Mouse (Mus musculus) liver, postnatal 0 days (tissue): Measurements from ENCODE around the gene Stk38. TPM values are rescaled to one million over a fixed set of nuclear protein-coding genes. Genes with fewer than 3 reads are reported as not detected.
A peak's percentile ranks its signal among the peaks of the same experiment; 100 is the strongest.

Source experiments
- ATAC-seq: fragments of 200-750 bp; cut with Nextera tagmentation; 2 replicates; pipeline ENCODE4 v1.8.0; 2017; ENCODE audit warnings: mild to moderate bottlenecking, moderate library complexity
- DNase-seq: peaks from one replicate; pipeline ENCODE4 v3.0.0-alpha.2; 2016
- H3K27ac ChIP-seq: fragments of 300-500 bp; sonication (generic); 2 replicates; pipeline ENCODE4 v1.5.1; 2014; ENCODE audit warnings: antibody characterized with exemption, moderate library complexity, mild to moderate bottlenecking, low read depth
- H3K27me3 ChIP-seq: fragments of 300-500 bp; sonication (generic); 2 replicates; pipeline ENCODE4 v1.6.1; 2014; ENCODE audit warnings: low read length, control low read depth, mixed read lengths; ENCODE audit not compliant: insufficient read depth
- H3K36me3 ChIP-seq: fragments of 300-500 bp; sonication (generic); replicated peaks from 2 replicates; pipeline ENCODE4 v1.6.1; 2014; ENCODE audit warnings: mild to moderate bottlenecking, control low read depth, low read length, moderate library complexity, mixed read lengths; ENCODE audit not compliant: insufficient read depth
- H3K4me1 ChIP-seq: fragments of 300-500 bp; sonication (generic); 2 replicates; pipeline ENCODE4 v1.6.1; 2014; ENCODE audit warnings: antibody characterized with exemption, mild to moderate bottlenecking, control low read depth; ENCODE audit not compliant: insufficient read depth
- H3K4me2 ChIP-seq: fragments of 300-500 bp; sonication (generic); 2 replicates; pipeline ENCODE4 v1.6.1; 2014; ENCODE audit warnings: low read depth, mild to moderate bottlenecking, low read length, moderate library complexity, mixed read lengths
- H3K4me3 ChIP-seq: fragments of 300-500 bp; sonication (generic); 2 replicates; pipeline ENCODE4 v1.5.1; 2014; ENCODE audit warnings: low read depth, low read length
- H3K9ac ChIP-seq: fragments of 300-500 bp; sonication (generic); replicated peaks from 2 replicates; pipeline ENCODE4 v1.6.1; 2014; ENCODE audit warnings: mild to moderate bottlenecking, moderate library complexity
- H3K9me3 ChIP-seq: fragments of 300-500 bp; sonication (generic); 2 replicates; pipeline ENCODE4 v1.6.1; 2016; ENCODE audit warnings: mild to moderate bottlenecking, control low read depth, low read length, mixed read lengths
- CTCF ChIP-seq: sonication (generic); IDR thresholded peaks from 2 replicates; pipeline ENCODE4 v1.5.1; 2016; ENCODE audit warnings: antibody characterized with exemption, low read depth
- EP300 ChIP-seq: IDR thresholded peaks from 2 replicates; pipeline ENCODE4 v1.6.1; 2016; ENCODE audit warnings: antibody characterized with exemption, low read depth, mild to moderate bottlenecking
- WGBS: fragments of 180-500 bp; shearing (Covaris S2); extraction: QIAGEN DNeasy Blood & Tissue Kit; methylation state at CpG from one replicate; pipeline ENCODE4 v1.1.7; 2014; ENCODE audit not compliant: insufficient replicate concordance; 5-methylcytosine and 5-hydroxymethylcytosine counted together
- polyA plus RNA-seq: library from polyadenylated mRNA; unstranded; fragments of >200 nt; fragmentation: Nextera tagmentation; extraction: Ambion mirVana; gene quantifications from 2 replicates; pipeline ENCODE4 v1.2.1, GENCODE M21; 2015

Gene Stk38
- polyA plus RNA-seq, 1 experiment from 2014 or later, result 34.5 TPM

DNA sequence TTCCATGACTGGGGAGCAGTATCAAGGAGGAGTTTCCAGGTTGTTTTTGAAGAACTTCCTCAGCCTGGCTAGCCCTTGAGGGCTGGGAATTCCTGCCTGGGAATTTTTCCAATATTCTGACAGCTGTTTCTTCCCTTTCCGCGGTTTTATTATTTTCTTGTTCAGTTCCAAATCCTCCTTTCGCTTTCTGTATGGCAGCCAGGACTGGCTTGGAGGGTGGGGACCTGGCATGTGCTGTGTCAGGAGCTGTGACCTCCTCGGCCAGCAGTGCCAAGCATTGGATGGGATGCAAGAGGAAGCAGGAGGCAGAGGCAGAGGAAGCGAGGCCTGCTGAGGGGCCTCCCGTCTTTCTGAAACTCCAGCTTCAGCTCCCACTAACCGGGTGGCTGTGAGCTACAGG, 46.0 kb upstream of the Stk38 start:
- no peaks in the 10 kb centered on the region for H3K36me3 ChIP-seq
- DNase-seq, result no peak
- H3K4me2 ChIP-seq, result 0 out of 2 replicates have a peak overlapping the region, but pooled peaks have one; percentile 4
- no peak overlapping the region for H3K4me3 ChIP-seq
- TF ChIP-seq CTCF, result no peak
- no peak for TF ChIP-seq EP300
- WGBS, result 53% methylated on average over 7 of the region's 7 CpGs
- H3K4me1 ChIP-seq, result peaks cover 41% of the 10 kb centered on the region
- H3K9ac ChIP-seq, result no peak overlapping the region
- H3K27ac ChIP-seq, result no peak overlapping the region
- H3K9me3 ChIP-seq, result no peaks in the 10 kb centered on the region
- no peak for ATAC-seq
- no peaks in the 10 kb centered on the region for H3K27me3 ChIP-seq

DNA sequence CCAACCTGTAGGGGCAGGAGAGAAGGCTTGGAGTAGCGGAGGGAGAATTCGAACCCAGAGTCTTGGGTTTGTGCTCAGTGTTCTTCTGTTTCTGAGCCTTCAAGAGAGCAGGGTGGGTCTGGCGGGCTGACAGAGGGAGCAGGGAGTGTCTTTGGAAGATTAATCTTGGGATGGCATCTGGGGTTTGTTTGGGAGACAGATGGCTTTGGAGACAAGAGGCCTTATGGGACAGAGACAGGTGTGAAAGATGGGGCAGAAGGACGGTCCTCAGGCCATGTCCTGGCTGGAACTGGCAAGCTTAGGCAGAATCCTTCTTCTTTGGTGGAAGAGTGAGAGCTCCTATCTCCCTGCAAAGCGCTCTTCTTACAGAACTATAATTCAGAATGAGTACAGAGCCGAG, 45.3 kb upstream of the Stk38 start:
- Histone ChIP-seq H3K9me3 (no peaks in the 10 kb centered on the region), H3K4me1 (peaks cover 37% of the 10 kb centered on the region), H3K27ac (no peak overlapping the region), H3K4me3 (no peak overlapping the region), H3K4me2 (no peak overlapping the region), H3K27me3 (no peaks in the 10 kb centered on the region), H3K9ac (no peak overlapping the region), H3K36me3 (no peaks in the 10 kb centered on the region)
- WGBS, result 85% methylated on average over 6 of the region's 6 CpGs
- no peak for DNase-seq
- TF ChIP-seq EP300 (no peak), CTCF (no peak)
- ATAC-seq, result no peak

DNA sequence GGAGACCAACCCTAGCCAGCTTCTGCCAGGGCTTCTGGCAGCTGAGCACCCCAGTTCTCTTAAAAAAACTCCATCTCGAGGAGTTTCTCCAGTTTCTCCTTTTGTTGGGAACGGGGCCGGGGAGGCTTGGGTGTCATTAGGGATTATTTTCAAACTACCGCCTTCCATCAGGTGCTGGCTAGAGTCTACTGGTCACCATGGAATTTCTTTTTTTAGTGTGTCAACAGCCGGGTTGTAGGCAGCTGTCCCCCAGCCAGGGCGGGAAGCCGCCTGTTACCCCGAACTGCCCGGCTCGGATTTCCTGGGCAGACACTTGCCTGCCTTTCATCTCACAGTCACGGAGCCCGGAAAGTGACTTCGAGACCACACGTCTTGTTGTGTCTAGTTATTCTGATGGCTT, 43.0 kb upstream of the Stk38 start:
- Histone ChIP-seq H3K4me3 (0 out of 2 replicates have a peak overlapping the region, but pooled peaks have one; percentile 4), H3K4me1 (peaks cover 24% of the 10 kb centered on the region), H3K27ac (0 out of 2 replicates have a peak overlapping the region, but pooled peaks have one; percentile 29), H3K4me2 (peak overlapping the region; percentile 54), H3K9me3 (no peaks in the 10 kb centered on the region), H3K27me3 (no peaks in the 10 kb centered on the region), H3K9ac (0 out of 2 replicates have a peak overlapping the region, but pooled peaks have one; percentile 28), H3K36me3 (peaks cover 19% of the 10 kb centered on the region)
- 41% methylated on average over 14 of the region's 14 CpGs for WGBS
- TF ChIP-seq CTCF, result no peak
- no peak for TF ChIP-seq EP300
- ATAC-seq, result no peak
- no peak for DNase-seq

DNA sequence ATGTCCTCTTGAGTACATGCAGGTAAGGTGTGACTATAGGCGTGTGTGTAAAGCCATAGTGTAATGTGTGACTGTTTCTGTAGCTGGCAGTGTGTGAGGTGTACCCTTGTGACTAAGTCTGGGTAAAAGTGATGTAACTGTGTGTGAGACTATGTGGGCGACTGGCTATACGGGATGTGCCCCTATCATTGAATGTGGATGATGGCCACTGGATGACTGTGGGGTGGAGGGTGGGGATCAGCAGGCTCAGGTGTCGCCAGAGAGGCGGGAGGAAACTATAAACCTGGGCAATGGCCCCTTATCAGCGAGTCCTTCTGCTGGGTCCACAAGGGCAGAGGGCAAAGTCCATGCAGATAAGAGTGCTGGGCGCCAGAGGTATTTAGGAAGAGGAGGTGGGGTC, 42.1 kb upstream of the Stk38 start:
- Histone ChIP-seq H3K4me1 (peaks cover 30% of the 10 kb centered on the region), H3K4me2 (peak overlapping the region; percentile 54), H3K4me3 (0 out of 2 replicates have a peak overlapping the region, but pooled peaks have one; percentile 4), H3K9me3 (no peaks in the 10 kb centered on the region), H3K27ac (0 out of 2 replicates have a peak overlapping the region, but pooled peaks have one; percentile 29), H3K36me3 (peaks cover 26% of the 10 kb centered on the region), H3K27me3 (no peaks in the 10 kb centered on the region), H3K9ac (no peak overlapping the region)
- 46% methylated on average over 7 of the region's 7 CpGs for WGBS
- TF ChIP-seq EP300, result peak; percentile 13; the same call in 1 of the 2 replicates
- no peak for TF ChIP-seq CTCF
- ATAC-seq (peak; percentile 30), DNase-seq (no peak)

DNA sequence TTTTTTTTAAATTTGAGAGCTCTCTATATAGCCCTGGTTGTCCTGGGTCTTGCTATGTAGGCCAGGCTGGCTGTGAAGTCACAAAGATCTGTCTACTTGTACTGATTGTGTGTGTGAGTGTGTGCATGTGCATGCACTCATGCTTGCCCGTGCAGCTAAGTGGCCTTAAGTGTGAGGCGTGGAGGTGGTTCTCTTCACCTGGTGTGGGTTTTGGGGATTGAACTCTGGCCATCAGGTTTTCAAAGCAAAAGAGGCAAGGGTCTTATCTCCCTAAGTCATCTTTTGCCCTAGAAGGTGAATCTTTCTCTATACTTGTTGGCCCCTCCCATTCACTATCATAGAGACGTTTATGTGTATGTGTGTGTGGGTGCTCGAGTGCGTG, 41.7 kb upstream of the Stk38 start:
- 60% methylated on average over 5 of the region's 5 CpGs for whole genome bisulfite sequencing
- TF ChIP-seq CTCF (no peak), EP300 (no peak)
- H3K4me3 ChIP-seq, result no peak overlapping the region
- peaks cover 31% of the 10 kb centered on the region for H3K36me3 ChIP-seq
- ATAC-seq (no peak), DNase-seq (no peak)
- no peak overlapping the region for H3K9ac ChIP-seq
- H3K9me3 ChIP-seq, result no peaks in the 10 kb centered on the region
- peaks cover 30% of the 10 kb centered on the region for H3K4me1 ChIP-seq
- peak overlapping the region; percentile 54; the same call in 1 of the 2 replicates for H3K4me2 ChIP-seq
- H3K27me3 ChIP-seq, result no peaks in the 10 kb centered on the region
- no peak overlapping the region for H3K27ac ChIP-seq

- Histone ChIP-seq H3K27me3 (no peaks in the 10 kb centered on the region), H3K36me3 (peaks cover 36% of the 10 kb centered on the region), H3K4me1 (peaks cover 28% of the 10 kb centered on the region), H3K9me3 (no peaks in the 10 kb centered on the region), H3K27ac (no peak overlapping the region), H3K4me3 (no peak overlapping the region), H3K4me2 (no peak overlapping the region), H3K9ac (no peak overlapping the region)
- DNase-seq (peak; percentile 88), ATAC-seq (0 out of 2 replicates have a peak, but pooled peaks have one; percentile 17)
- WGBS, result 19% methylated on average over 13 of the region's 13 CpGs
- TF ChIP-seq EP300, result no peak
- TF ChIP-seq CTCF, result peak; percentile 88
These were observed 41.1 kb upstream of the Stk38 start for GRCm38 (mm10) chr17:29048748-29049507.
